Mouse (Mus musculus): ENCODE data around the gene Nfatc2ip.

Nfatc2ip gene

DNA sequence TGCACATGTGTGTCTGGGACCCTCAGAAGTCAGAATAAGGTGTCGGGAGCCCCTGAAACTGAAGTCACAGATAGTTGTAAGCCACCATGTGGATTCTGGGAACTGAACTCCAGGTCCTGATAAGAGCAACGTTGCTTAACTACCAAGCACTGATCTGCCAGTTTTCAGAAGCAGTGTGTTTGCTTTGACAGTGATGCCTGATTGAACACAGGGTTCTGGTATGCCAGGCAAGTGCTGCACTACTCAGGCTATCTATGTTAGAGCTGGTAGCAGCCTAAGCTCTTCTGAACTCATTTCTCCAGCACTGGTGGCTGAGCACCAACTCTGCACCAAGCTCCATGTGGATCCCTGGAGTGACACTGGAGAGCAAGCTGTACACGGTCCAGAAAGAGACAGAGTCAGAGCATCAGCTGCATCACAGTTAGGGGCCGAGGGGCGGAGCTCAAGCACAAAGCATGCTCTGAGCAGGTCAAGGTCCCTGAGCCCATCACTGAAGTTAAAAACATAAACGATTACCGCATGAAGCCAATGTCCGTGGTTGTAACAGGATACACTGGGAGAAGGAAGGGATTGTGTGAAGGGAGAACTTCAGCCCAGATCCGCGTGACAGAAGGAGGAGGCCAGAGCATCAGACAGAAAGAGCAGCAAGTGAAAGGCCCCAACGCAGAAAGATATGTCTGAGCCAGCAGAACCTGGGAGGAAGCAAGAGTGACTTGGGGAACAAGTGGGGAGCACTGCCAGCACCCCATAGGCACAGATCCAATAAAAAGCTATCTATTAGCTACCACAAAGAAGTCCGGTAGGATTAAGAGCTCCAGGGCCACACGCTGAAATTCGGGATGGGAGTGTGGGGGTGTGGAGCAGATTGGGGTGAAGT is 41.6 kb downstream of the Nfatc2ip start:
- no peak for DNase-seq

DNA sequence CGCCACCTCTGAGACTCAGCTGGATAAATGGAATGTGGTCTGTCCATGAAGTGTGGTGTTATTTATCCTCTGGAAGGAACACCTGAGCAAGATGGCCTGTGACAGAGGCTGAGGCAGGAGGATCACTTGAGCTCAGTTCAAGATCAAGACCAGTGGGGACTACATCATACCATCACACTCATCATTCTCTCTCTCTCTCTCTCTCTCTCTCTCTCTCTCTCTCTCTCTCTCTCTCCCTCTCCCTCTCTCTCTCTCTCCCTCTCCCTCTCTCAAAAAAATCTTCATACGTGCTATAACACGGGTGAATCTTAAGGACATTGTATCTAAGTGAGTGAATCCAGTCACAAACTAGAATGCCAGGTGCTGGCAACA is 42.6 kb downstream of the Nfatc2ip start:
- DNase-seq: no peak

DNA sequence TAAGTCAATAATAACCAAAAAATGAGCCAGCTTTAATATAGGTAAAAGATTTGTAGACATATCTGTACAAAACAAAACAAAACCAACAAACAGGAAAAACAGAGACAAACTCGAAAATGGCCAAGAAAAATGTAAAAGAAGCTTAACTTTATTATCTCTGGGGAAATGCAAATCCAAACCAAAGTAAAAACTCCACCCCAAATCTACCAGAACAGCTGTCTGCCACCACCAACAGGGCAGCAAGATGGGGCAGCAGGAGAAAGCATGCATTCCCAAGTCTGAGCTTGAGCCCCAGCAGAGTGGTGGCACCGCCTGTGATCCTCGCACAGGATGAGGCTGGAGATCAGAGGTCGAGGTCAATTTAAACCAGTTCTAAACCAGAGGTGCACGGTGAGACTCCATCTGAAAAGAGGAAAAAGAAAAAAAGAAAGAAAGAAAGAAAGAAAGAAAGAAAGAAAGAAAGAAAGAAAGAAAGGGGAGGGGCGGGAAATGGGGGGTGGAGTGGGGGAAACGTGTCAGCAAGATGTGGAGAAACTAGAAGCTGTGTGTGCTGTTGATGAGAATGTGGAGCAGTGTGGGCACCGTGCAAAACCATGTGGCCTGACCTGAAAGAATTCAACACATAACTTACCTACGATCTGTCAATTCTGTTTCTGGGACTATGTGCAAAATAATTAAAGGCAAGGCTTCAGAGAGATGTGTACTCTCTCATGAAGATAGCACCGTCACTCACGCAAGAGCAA is 43.1 kb downstream of the Nfatc2ip start:
- DNase-seq: no peak

DNA sequence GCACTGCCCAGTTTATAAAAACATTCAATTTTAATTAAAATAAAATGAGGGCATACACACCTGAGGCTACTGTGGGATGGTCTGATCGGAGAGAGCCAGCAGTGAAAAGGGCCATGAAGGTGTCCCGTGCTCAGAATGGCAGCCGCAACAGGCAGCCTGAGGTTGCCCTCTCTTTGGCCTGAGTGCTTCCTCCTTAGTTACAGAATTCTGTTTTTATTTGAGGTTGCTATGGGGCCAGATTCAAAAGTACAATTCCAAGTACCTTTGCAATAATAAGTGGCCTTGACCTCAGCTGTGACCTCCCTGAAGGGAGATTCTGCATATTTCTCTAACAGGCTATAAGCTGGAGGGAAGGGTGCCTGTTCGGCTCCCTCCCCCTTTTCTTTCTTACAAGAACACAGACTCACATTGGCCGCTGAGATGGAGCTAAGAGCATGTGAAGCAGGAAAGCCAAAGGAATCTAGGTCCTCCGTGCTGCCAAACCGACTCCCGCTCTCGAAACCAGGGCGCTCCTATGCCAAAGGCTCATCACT is 45.1 kb downstream of the Nfatc2ip start:
- DNase-seq: no peak

DNA sequence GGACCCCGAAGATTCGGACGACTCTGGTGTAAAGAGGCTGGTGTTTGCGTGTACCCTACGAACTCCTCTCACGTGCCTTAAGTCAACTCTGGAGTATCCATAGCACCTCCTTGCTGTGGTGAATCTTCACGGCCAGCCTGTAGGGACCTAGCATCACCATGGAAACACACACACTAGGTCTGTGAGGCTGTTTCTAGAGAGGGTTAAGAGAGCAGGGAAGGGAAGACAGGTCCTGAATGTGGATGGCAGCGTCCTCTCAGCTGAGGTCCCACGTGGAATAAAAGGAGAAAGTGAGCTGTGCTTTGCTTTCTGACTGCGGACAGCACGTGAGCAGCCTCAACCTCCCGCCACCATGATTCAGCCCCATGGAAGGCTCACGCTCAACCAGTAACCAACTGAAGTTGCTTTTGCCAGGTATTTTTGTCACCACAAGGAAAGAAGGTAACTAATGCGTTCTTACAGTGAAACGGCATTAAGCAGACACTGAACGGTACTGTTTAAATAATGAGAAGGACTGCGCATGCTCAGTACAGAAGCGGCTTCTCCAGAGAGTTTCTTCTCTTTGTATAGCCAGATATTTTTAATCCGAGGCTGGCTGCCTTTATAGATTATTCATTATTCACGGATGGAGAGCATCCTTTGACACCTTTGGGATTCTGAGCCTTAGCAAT is 45.7 kb downstream of the Nfatc2ip start:
- no peak for DNase-seq

DNA sequence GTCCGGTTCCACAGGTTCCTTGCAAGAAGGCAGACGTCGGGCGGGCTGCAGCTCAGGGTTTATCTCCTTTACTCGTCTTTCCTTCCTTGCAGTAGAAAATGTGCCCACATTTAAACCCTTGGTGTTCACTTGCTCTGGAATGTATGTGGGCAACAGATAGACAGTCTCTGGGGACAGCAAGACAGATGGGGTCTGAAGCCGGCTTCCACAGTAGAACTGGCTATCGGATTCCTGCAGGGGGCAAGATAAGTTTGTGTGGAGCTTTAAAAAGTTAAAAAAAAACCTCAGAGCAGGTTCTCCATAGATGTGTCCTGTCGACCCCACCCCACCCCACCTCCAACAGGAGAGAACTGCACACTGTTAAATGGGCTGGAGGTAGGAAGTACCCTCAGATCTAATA is 48.2 kb downstream of the Nfatc2ip start:
- no peak for DNase-seq

DNA sequence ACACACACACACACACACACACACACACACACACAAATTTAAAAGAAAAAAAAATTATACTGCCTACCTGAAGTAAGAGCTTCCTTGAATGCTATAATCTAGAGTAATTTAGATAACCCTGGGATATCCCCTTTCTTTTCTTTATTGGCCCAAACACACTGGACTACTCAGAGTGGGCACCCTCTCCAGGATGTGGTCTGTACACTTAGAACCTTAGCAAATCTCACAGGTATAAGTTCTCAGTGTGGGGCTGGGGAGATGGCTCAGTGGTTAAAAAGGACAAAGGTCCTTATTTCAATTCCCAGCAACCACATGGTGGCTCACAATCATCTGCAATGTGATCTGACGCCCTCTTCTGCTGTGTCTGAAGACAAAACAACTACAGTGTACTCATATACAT is 49.4 kb downstream of the Nfatc2ip start:
- no peak for DNase-seq

DNA sequence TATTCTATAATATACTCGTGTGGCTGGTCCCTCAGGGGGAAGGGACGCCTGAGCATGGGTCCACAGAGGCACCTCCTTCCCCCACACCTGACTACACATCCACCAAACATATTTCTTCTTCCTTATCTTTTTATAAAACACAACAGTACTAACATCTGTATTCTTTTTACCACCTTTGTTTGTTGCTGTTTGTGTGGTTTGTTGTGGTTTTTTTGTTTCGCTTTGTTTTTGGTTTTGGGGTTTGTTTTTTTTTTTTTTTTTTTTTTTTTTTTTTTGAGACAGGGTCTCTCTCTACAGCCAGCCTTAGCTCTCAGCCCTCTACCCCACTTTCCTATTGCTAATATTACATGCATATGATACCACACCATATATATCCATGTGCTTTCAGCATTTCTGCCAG is 50.6 kb downstream of the Nfatc2ip start:
- DNase-seq: no peak

DNA sequence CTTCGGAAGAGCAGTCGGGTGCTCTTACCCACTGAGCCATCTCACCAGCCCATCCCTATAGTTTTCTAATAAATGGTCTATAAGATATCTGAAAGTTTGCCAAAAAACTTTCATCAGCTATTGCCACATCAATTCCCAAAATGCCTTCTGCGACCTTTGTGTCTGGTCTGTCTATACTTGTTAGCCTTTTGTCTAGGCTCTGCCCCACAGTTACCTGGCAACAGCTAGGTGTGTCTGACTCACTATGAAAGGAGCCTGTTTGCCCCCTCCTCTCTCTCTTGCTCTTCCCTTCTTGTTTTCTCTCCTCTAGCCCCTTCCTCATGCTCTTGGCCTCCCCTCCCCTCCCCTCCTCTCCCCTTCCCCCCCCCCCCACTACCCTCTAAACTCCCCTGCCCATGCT is 51.0 kb downstream of the Nfatc2ip start:
- no peak for DNase-seq

DNA sequence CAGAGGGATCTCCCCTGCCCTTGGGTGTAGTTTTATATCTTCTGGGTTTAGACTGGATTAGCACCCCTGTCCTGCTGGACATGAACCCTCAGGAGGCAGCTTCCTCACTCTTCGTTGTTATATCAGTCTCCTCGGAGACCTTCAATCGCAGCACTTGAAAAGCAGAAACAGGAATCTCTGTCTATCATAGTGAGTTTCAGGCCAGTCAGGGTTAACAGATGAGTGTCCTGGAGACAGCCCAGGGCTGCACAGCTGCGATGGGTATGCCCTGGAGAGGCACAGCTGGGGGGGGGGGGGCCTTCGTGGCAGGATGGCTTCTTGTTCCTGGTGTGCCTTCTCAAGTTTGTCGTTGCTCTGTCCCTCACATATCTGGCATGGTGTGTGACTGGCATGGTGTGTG is 55.6 kb downstream of the Nfatc2ip start:
- DNase-seq: no peak

DNA sequence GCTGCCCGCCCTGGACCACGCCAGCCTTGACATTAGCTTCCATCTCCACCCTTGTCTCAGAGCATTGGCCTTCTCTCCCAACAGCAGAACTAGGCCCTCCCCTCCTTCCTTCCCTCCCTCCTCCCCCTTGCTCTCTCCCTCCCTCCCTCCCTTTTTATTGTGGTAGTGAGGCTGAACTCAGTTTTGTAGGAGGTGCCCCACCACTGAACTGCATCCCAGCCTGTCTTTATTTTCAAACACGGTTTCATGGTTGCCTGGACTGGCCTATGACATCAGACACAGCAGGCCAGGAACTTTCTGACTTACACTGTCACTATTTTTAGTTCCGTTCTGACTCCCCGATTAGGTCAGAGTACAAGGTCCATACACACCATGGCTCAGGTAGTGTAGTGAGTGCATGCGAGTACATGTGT is 56.3 kb downstream of the Nfatc2ip start:
- no peak for DNase-seq

DNA sequence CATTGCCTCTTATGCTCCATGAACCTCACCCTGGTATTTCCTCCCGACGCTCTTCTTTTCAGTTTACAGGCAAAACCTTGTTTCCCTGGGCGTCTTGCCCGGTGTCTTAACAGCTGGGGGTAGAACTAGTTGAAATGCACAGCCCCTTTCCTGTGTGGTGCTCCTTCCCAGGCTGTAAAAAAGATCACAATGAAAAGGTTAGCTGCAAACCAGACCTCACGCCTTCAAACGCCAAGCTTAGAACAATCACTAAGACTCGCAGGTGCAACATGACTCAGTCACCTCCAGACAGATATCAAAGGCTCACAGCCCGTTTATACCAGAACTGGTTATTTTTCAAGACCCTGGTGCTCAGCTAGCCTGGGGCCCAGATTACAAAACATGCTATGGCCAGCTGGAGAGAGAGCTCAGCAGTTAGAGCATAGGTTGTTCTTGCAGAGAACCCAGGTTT is 57.0 kb downstream of the Nfatc2ip start:
- no peak for DNase-seq

DNA sequence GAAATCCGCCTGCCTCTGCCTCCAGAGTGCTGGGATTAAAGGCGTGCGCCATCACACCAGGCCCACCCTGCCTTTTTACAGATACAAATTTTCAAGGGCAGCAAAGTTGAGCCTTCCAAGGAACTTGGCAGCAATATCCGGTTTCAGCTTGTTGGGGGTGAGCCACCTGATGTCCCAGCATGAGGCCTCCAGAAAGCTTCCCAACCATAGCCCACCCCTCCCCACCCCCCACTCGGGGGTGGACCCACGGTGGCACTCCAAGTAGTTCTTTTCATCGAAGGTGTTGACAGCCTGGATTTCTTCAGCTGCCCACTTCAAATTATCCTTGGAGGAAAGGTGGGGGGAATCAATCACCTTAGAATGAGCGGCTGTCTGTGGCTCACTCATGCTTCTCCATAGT is 57.6 kb downstream of the Nfatc2ip start:
- no peak for DNase-seq

DNA sequence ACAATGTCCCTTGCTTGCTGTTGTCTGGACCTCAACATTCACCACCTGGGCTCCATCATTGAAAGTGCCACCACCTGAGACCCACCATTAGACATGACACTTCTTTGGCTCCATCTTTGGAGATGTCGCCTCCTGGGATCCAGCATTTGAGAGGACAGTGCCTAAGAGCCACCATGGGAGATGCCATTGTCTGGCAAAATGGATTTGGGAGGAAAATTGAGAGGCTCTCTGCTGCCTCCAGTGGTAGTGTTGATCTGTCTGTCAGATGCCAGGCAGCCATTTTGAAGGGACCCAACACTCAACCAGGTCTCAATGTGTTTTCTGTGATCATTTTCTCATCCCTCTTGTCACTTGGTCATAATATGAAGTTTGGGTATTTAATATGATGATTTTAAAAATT is 61.0 kb downstream of the Nfatc2ip start:
- no peak for DNase-seq

All from heart, adult 11 months (tissue).